In the genomic region with DNA sequence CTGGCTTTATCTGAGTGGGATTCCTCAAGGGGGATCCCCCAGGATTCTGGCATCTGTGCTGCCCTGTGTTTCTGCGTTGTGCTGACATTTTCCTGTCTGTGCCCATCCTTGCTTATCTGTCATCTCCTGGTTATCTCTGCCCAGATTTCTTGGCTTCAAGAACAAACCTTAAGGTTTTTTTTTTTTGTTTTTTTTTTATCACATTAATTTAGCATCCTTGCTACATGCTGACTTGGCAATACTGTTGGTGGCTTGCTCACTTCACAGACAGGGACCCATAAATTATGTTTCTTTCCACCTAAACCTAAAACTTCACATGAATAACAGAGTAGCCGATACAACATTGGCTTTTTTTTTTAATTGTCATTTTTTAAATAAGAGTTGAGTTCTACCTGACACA, we compare ENCODE assay signal across 16 mouse cellular contexts.
"Had no signal": no experiment of that assay in that cellular context is flagged by ENCODE, and none has a peak within 500 bp of the region (broad histone marks: within the 10 kb centered on the region; RNA-seq: fewer than 3 reads in every experiment).

No protein-coding gene starts in this region.

- H3K27ac ChIP-seq: lung, embryonic 15.5 days; macrophage; midbrain, embryonic 13.5 days; midbrain, embryonic 15.5 days; neural tube, embryonic 12.5 days; stomach, embryonic 15.5 days; stomach, postnatal 0 days had no signal

- DNase-seq: lung, adult 2 months; lung, postnatal 14 days; lung, postnatal 36 days; right cerebral cortex, postnatal 14 days; thymus, adult 2 months; thymus, postnatal 25 days; thymus, postnatal 4 days had no signal

- H3K4me3 ChIP-seq: lung, embryonic 15.5 days; megakaryocyte, embryonic 14.5 days; midbrain, embryonic 13.5 days; midbrain, embryonic 15.5 days; neural tube, embryonic 12.5 days; stomach, embryonic 15.5 days had no signal

- H3K27me3 ChIP-seq: lung, embryonic 15.5 days; megakaryocyte, embryonic 14.5 days; midbrain, embryonic 13.5 days; midbrain, embryonic 15.5 days; neural tube, embryonic 12.5 days; stomach, embryonic 15.5 days had no signal

- H3K36me3 ChIP-seq: lung, embryonic 15.5 days; midbrain, embryonic 13.5 days; midbrain, embryonic 15.5 days; neural tube, embryonic 12.5 days; stomach, embryonic 15.5 days had no signal

- H3K4me2 ChIP-seq: lung, embryonic 15.5 days; midbrain, embryonic 11.5 days; midbrain, embryonic 13.5 days; midbrain, embryonic 15.5 days; neural tube, embryonic 12.5 days; stomach, embryonic 15.5 days had no signal

- H3K9me3 ChIP-seq: lung, embryonic 15.5 days; midbrain, embryonic 13.5 days; midbrain, embryonic 15.5 days; neural tube, embryonic 12.5 days; stomach, embryonic 15.5 days had no signal

- H3K4me1 ChIP-seq: lung, embryonic 15.5 days; megakaryocyte, embryonic 14.5 days; midbrain, embryonic 15.5 days; neural tube, embryonic 12.5 days; stomach, embryonic 15.5 days had no signal

- H3K9ac ChIP-seq: lung, embryonic 15.5 days; midbrain, embryonic 13.5 days; midbrain, embryonic 15.5 days; neural tube, embryonic 12.5 days; stomach, embryonic 15.5 days had no signal
